In genomic region chr14:60757722-60758121, GRCm38 (mm10) we compare ENCODE assay signal across 24 mouse cellular contexts. TPM values are rescaled to one million over a fixed set of nuclear protein-coding genes. Genes with fewer than 3 reads are reported as not detected.
"Had no signal": no experiment of that assay in that cellular context is flagged by ENCODE, and none has a peak within 500 bp of the region (broad histone marks: within the 10 kb centered on the region; RNA-seq: fewer than 3 reads in every experiment).

No protein-coding gene starts in this region.

- H3K9ac ChIP-seq: kidney, embryonic 15.5 days; limb, embryonic 12.5 days; limb, embryonic 15.5 days; liver, embryonic 15.5 days; neural tube, embryonic 13.5 days had no signal

- H3K4me2 ChIP-seq: kidney, embryonic 15.5 days; limb, embryonic 12.5 days; limb, embryonic 15.5 days; liver, embryonic 11.5 days; liver, embryonic 15.5 days; midbrain, embryonic 11.5 days; neural tube, embryonic 13.5 days had no signal

- H3K9me3 ChIP-seq: kidney, embryonic 15.5 days; limb, embryonic 12.5 days; limb, embryonic 15.5 days; liver, embryonic 15.5 days; neural tube, embryonic 13.5 days had no signal

- H3K27me3 ChIP-seq: kidney, embryonic 15.5 days; limb, embryonic 12.5 days; limb, embryonic 15.5 days; liver, embryonic 15.5 days; neural tube, embryonic 13.5 days had no signal

- DNase-seq: kidney, adult 8-10 months; kidney, postnatal 10 days; kidney, postnatal 36 days; layer of hippocampus, postnatal 36 days; left cerebral cortex, postnatal 4 days; lung, adult 2 months; lung, postnatal 14 days; lung, postnatal 4 days; midbrain, embryonic 14.5 days; retina, postnatal 1 day; right cerebral cortex, postnatal 25 days; spleen, adult 18-20 months; thymus, adult 18-20 months; thymus, postnatal 36 days had no signal

- H3K4me3 ChIP-seq: kidney, embryonic 15.5 days; left cerebral cortex, adult 2 months; limb, embryonic 12.5 days; limb, embryonic 15.5 days; liver, embryonic 15.5 days; neural tube, embryonic 13.5 days had no signal

- H3K4me1 ChIP-seq: liver, embryonic 15.5 days had no signal

- H3K27ac ChIP-seq: kidney, embryonic 15.5 days; left cerebral cortex, adult 2 months; limb, embryonic 12.5 days; limb, embryonic 15.5 days; liver, embryonic 15.5 days; neural tube, embryonic 13.5 days had no signal

- ATAC-seq: intestine, postnatal 0 days had no signal

RNA-seq across cellular contexts. Expression of gene C1qtnf9, which starts 10.2 kb away (rescaled TPM):
- total RNA-seq: megakaryocyte-erythroid progenitor cell, adult 5-6 weeks had no signal
- polyA plus RNA-seq: midbrain, embryonic 11.5 days; midbrain, embryonic 14.5 days had no signal
